Mouse (Mus musculus) lung, postnatal 0 days (tissue): ENCODE measurements around the gene Ano7. TPM values are rescaled to one million over a fixed set of nuclear protein-coding genes. Genes with fewer than 3 reads are reported as not detected.
"Not testable (repeated sequence)": the region's sequence is repeated elsewhere in the genome, so short reads cannot be mapped to it uniquely, and the experiment has no call there.

Source experiments
- ATAC-seq: fragments of 200-750 bp; cut with Nextera tagmentation; 2 replicates; pipeline ENCODE4 v1.8.0; 2017; ENCODE audit warnings: moderate library complexity
- DNase-seq: peaks from one replicate; pipeline ENCODE4 v3.0.0-alpha.2; 2016; ENCODE audit warnings: low spot score
- H3K27ac ChIP-seq: fragments of 300-500 bp; sonication (generic); 2 replicates; pipeline ENCODE4 v1.5.1; 2014; ENCODE audit warnings: antibody characterized with exemption, mild to moderate bottlenecking, low read length, mixed read lengths
- H3K27me3 ChIP-seq: fragments of 300-500 bp; sonication (generic); replicated peaks from 2 replicates; pipeline ENCODE4 v1.6.1; 2014; ENCODE audit warnings: low read length, mixed read lengths; ENCODE audit not compliant: insufficient read depth
- H3K36me3 ChIP-seq: fragments of 300-500 bp; sonication (generic); 2 replicates; pipeline ENCODE4 v1.6.1; 2014; ENCODE audit warnings: low read length, mixed read lengths; ENCODE audit not compliant: insufficient read depth
- H3K4me1 ChIP-seq: fragments of 300-500 bp; sonication (generic); 2 replicates; pipeline ENCODE4 v1.6.1; 2014; ENCODE audit warnings: antibody characterized with exemption, low read depth, low read length, mixed read lengths; ENCODE audit not compliant: insufficient read depth
- H3K4me2 ChIP-seq: fragments of 300-500 bp; sonication (generic); replicated peaks from 2 replicates; pipeline ENCODE4 v1.6.1; 2014; ENCODE audit warnings: low read depth, mild to moderate bottlenecking, low read length, moderate library complexity, mixed read lengths
- H3K4me3 ChIP-seq: fragments of 300-500 bp; sonication (generic); 2 replicates; pipeline ENCODE4 v1.5.1; 2014; ENCODE audit warnings: low read depth, low read length
- H3K9ac ChIP-seq: fragments of 300-500 bp; sonication (generic); replicated peaks from 2 replicates; pipeline ENCODE4 v1.6.1; 2014; ENCODE audit warnings: low read depth, mild to moderate bottlenecking
- H3K9me3 ChIP-seq: fragments of 300-500 bp; sonication (generic); 2 replicates; pipeline ENCODE4 v1.6.1; 2016; ENCODE audit warnings: low read length, mixed read lengths
- CTCF ChIP-seq: IDR thresholded peaks from 2 replicates; pipeline ENCODE4 v1.5.1; 2016; ENCODE audit warnings: antibody characterized with exemption, mild to moderate bottlenecking
- EP300 ChIP-seq: IDR thresholded peaks from 2 replicates; pipeline ENCODE4 v1.6.1; 2016; ENCODE audit warnings: antibody characterized with exemption, mild to moderate bottlenecking, control low read depth
- WGBS: fragments of 180-500 bp; shearing (Covaris S2); extraction: QIAGEN DNeasy Blood & Tissue Kit; methylation state at CpG from one replicate; pipeline ENCODE4 v1.1.7; 2014; 5-methylcytosine and 5-hydroxymethylcytosine counted together
- microRNA-seq: library from miRNA; unstranded; fragments of <30 nt; microRNA quantifications from one replicate; pipeline ENCODE4, GENCODE M21; 2016
- polyA plus RNA-seq: library from polyadenylated mRNA; unstranded; fragments of >200 nt; fragmentation: Nextera tagmentation; extraction: Ambion mirVana; gene quantifications from 2 replicates; pipeline ENCODE4 v1.2.1, GENCODE M21; 2015

The Ano7 gene
- polyA plus RNA-seq, 1 experiment from 2014 or later = 0.06 TPM

DNA sequence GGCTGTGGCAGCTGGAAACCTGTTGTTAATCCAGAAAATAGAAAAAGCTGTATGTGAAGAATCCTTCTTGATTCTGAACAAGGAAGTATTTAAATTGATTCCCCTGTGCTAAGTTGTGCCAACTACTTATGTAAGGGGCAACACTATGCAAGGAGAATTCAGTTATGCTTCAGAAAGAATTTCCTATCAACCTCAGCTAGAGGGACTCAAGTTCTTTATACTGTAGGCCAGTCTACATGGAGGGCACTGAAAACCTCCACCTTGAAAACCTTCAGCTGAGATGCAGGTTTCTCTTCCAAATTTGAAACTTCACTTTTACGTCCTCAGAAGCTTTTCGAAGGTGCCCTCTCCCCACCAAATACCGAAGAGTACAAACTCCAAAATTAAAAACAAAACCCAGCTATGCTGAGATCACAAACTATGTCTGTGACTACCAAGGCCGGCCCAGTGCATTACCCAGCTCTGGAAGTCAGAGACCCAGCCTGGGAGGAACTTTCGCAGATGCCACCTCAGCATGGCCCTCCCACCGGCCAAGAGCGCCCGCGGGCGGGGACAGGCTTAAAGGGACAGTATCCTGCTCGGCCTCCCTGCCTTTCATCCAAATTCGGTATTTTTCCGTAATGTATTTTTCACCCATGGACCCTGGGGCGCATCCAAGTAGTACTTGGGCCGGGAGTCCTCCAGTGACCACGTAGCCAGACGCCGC is 70.8 kb downstream of the Ano7 start:
- H3K27me3 ChIP-seq = no peaks in the 10 kb centered on the region
- DNase-seq = peak; percentile 91
- H3K4me1 ChIP-seq = peaks cover 15% of the 10 kb centered on the region; the same call in 1 of the 2 replicates
- H3K27ac ChIP-seq = peak overlapping the region; percentile 98
- no peaks in the 10 kb centered on the region for H3K9me3 ChIP-seq
- TF ChIP-seq EP300 (no peak), CTCF (peak; percentile 9; the same call in 1 of the 2 replicates)
- 0 out of 2 replicates have a peak, but pooled peaks cover 3% of the 10 kb centered on the region for H3K36me3 ChIP-seq
- peak overlapping the region; percentile 94 for H3K9ac ChIP-seq
- peak overlapping the region; percentile 58 for H3K4me2 ChIP-seq
- peak overlapping the region; percentile 96 for H3K4me3 ChIP-seq
- 2% methylated on average over 18 of the region's 18 CpGs for whole genome bisulfite sequencing
- peak; percentile 90 for ATAC-seq

DNA sequence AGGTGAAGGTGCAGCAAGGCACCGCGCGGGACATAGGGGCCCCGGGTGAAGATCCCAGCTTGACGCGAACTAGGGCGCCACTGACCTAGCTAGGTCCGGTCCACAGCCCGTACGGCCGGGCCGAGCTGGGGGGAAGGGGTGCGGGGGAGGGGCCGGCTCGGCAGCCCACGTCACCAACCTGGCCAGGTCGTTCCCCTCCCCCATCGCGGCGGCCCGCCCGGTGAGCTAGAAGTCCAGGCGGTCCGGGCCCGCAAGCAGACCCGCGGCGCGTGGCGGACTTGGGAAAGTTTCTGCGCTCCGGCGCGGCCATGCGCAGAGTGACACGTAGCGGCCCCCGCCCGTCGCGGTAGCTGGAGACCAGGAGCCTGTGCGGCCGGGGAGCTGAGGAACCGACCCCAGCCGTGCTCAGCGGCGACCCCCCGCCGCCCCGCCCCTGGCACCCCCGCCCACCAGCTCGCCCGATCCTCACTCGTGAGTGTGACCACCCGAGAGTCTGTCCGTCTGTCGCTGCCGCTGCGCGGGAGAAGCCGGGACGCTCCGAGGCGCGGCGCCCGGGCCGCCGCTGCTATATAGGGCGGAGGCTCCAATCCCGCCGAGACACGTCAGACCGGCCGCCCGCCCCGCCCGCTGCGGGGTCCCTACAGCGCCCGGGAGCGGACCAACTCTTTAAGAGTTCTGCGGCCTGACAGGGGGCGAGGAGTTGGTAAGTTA is 71.5 kb downstream of the Ano7 start:
- WGBS = 2% methylated on average over 78 of the region's 84 CpGs
- Histone ChIP-seq H3K9me3 (no peaks in the 10 kb centered on the region), H3K4me1 (peaks cover 15% of the 10 kb centered on the region; the same call in 1 of the 2 replicates), H3K4me3 (peak overlapping the region; percentile 96), H3K27me3 (no peaks in the 10 kb centered on the region), H3K36me3 (0 out of 2 replicates have a peak, but pooled peaks cover 2% of the 10 kb centered on the region), H3K27ac (peak overlapping the region; percentile 98), H3K4me2 (peak overlapping the region; percentile 58), H3K9ac (peak overlapping the region; percentile 94)
- peak; percentile 93 for ATAC-seq
- TF ChIP-seq EP300 = no peak
- TF ChIP-seq CTCF = no peak
- peak; percentile 89 for DNase-seq

DNA sequence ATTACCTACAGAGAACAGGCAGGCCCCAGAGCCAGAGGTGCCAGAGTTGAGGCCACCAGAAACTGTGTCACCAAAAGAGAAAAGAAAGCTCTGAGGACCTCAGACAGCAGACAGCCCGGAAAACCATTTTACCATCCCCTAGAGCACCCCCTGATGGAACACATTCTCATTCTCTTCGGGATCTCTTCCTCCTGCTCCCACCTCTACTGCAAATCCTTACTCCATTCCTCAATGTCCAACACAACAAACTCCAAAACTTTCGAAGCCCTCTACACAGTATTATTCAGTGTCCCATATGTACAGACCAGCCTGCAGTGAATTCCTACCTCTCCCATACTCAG is 72.1 kb downstream of the Ano7 start:
- H3K4me3 ChIP-seq = peak overlapping the region; percentile 96
- ATAC-seq (peak; percentile 7), DNase-seq (no peak)
- no peaks in the 10 kb centered on the region for H3K36me3 ChIP-seq
- H3K9ac ChIP-seq = peak overlapping the region; percentile 94
- H3K4me1 ChIP-seq = peaks cover 15% of the 10 kb centered on the region; the same call in 1 of the 2 replicates
- no peaks in the 10 kb centered on the region for H3K27me3 ChIP-seq
- TF ChIP-seq EP300 (no peak), CTCF (peak; percentile 39; the same call in 1 of the 2 replicates)
- peak overlapping the region; percentile 98 for H3K27ac ChIP-seq
- peak overlapping the region; percentile 58 for H3K4me2 ChIP-seq
- 2% methylated on average over 3 of the region's 3 CpGs for WGBS
- H3K9me3 ChIP-seq = no peaks in the 10 kb centered on the region

GRCm38 (mm10) chr1:93450118-93450517 is 76.4 kb downstream of the Ano7 start:
- WGBS = 86% methylated on average over 5 of the region's 5 CpGs
- TF ChIP-seq CTCF = peak; percentile 44
- not testable (repeated sequence) for H3K9me3 ChIP-seq, H3K9ac ChIP-seq, H3K27me3 ChIP-seq, H3K27ac ChIP-seq, ATAC-seq, H3K4me2 ChIP-seq, H3K4me1 ChIP-seq, H3K36me3 ChIP-seq, DNase-seq, H3K4me3 ChIP-seq

DNA sequence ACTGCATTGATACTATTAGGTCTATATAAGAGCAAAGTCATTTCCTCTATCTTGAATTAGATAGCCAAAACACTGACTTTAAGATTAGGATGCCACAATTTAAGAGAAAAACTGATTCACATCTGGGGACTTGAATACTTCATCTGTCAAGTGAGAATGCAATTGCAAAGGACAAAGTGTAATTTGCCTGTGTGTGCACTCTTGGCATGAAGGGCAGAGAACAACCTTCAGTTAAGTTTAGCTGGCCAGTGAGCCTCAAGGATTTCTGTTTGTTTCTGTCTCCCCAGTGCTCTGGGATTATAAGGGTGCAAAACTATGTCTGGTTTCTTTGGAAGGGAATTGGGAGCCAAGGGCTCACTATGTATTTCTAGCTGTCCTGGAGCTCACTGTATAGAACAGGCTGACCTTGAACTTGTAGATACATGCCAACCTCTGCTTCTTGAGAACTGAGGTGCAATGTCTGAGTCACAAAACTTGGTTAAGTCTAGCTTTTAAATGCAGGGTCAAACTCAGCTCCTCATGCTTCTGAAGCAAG is 80.1 kb downstream of the Ano7 start:
- no peak for ATAC-seq

More for the DNA sequence above, 80.1 kb downstream of the Ano7 start:
- Histone ChIP-seq H3K4me2 (no peak overlapping the region), H3K4me1 (no peaks in the 10 kb centered on the region), H3K36me3 (no peaks in the 10 kb centered on the region), H3K27me3 (no peaks in the 10 kb centered on the region), H3K9ac (no peak overlapping the region), H3K9me3 (no peaks in the 10 kb centered on the region), H3K4me3 (no peak overlapping the region), H3K27ac (no peak overlapping the region)
- no peak for TF ChIP-seq CTCF
- TF ChIP-seq EP300 = no peak
- no peak for DNase-seq

Small RNA genes lying within 50 kb of the gene (microRNA-seq; reads per million reads assigned to microRNA genes)
- gene Mir6345 (not detected), gene Mir6902 (not detected)

Other genes starting within 250 kb of the Ano7 start
- 0.08 and 0.10 TPM in 2 replicates for gene Agxt, start 238.7 kb upstream of the Ano7 start, polyA plus RNA-seq
- 65.3 and 73.6 TPM in 2 replicates for gene 2310007B03Rik, start 213.0 kb upstream of the Ano7 start, polyA plus RNA-seq
- 1.3 TPM in 2 replicates for gene Crocc2, start 205.2 kb upstream of the Ano7 start, polyA plus RNA-seq
- 8.4 and 13.8 TPM in 2 replicates for gene Sned1, start 138.1 kb upstream of the Ano7 start, polyA plus RNA-seq
- gene Mterf4, start 68.0 kb upstream of the Ano7 start, polyA plus RNA-seq = 18.9 and 23.0 TPM in 2 replicates
- 28.6 and 31.4 TPM in 2 replicates for gene Ppp1r7, start 31.1 kb upstream of the Ano7 start, polyA plus RNA-seq
- gene Pask, start 30.4 kb upstream of the Ano7 start, polyA plus RNA-seq = 1.4 and 1.8 TPM in 2 replicates
- 172 and 175 TPM in 2 replicates for gene Hdlbp, start 104.9 kb downstream of the Ano7 start, polyA plus RNA-seq
- 3.4 and 3.6 TPM in 2 replicates for gene Farp2, start 138.1 kb downstream of the Ano7 start, polyA plus RNA-seq